20 mouse cellular contexts compared by ENCODE assay signal in genomic region chr17:52149068-52149467, GRCm38 (mm10).
DNase-seq lines count a peak whose midpoint lies in the region; ATAC-seq and TF ChIP-seq lines count a peak whose summit lies in the region.
"Had no signal": no experiment of that assay in that cellular context is flagged by ENCODE, and none has a peak within 500 bp of the region (broad histone marks: within the 10 kb centered on the region; RNA-seq: fewer than 3 reads in every experiment).

No protein-coding gene starts in this region.

- no peak for TF ChIP-seq CTCF in kidney, adult 2 months (conservative IDR thresholded peaks at IDR 0.05; ENCODE audit: insufficient read depth, insufficient read length, low read depth, low read length)

- WGBS in kidney, embryonic 15.5 days: 89% methylated on average over 3 of the region's 3 CpGs
- WGBS in kidney, adult 2 months: 80% methylated on average over 3 of the region's 3 CpGs
- WGBS in kidney, embryonic 14.5 days: 91% methylated on average over 3 of the region's 3 CpGs

- H3K9ac ChIP-seq in kidney, embryonic 15.5 days: no peak overlapping the region
- no peak overlapping the region for H3K9ac ChIP-seq in kidney, embryonic 14.5 days (ENCODE audit: low read depth, low read length)
- H3K9ac ChIP-seq: intestine, embryonic 15.5 days; limb, embryonic 13.5 days; liver, embryonic 15.5 days; neural tube, embryonic 13.5 days had no signal

- no peak overlapping the region for H3K4me2 ChIP-seq in kidney, embryonic 15.5 days
- H3K4me2 ChIP-seq in kidney, embryonic 14.5 days (replicated peaks; ENCODE audit: low read depth, low read length): no peak overlapping the region
- H3K4me2 ChIP-seq: intestine, embryonic 15.5 days; limb, embryonic 13.5 days; liver, embryonic 15.5 days; midbrain, embryonic 11.5 days; neural tube, embryonic 13.5 days had no signal

- H3K4me3 ChIP-seq in kidney, embryonic 15.5 days (replicated peaks): no peak overlapping the region
- H3K4me3 ChIP-seq in kidney, adult 2 months (ENCODE audit: insufficient read depth, low read depth, low read length): no peak overlapping the region
- H3K4me3 ChIP-seq in kidney, embryonic 14.5 days (ENCODE audit: low read length): no peak overlapping the region
- H3K4me3 ChIP-seq: heart, embryonic 10.5 days; intestine, embryonic 15.5 days; limb, embryonic 13.5 days; liver, embryonic 15.5 days; neural tube, embryonic 13.5 days had no signal

- H3K36me3 ChIP-seq in kidney, embryonic 15.5 days: no peaks in the 10 kb centered on the region
- no peaks in the 10 kb centered on the region for H3K36me3 ChIP-seq in kidney, adult 2 months (ENCODE audit: control insufficient read depth, insufficient read depth, low read length)
- no peaks in the 10 kb centered on the region for H3K36me3 ChIP-seq in kidney, embryonic 14.5 days (ENCODE audit: control insufficient read depth, insufficient read depth, low read length)
- H3K36me3 ChIP-seq: heart, embryonic 10.5 days; intestine, embryonic 15.5 days; limb, embryonic 13.5 days; liver, embryonic 15.5 days; neural tube, embryonic 13.5 days had no signal

- H3K27me3 ChIP-seq in kidney, embryonic 15.5 days: no peaks in the 10 kb centered on the region
- H3K27me3 ChIP-seq in kidney, adult 2 months (replicated peaks; ENCODE audit: control insufficient read depth, insufficient read depth, low read length): no peaks in the 10 kb centered on the region
- H3K27me3 ChIP-seq in kidney, embryonic 14.5 days (ENCODE audit: control insufficient read depth, insufficient read depth, low read length): no peaks in the 10 kb centered on the region
- H3K27me3 ChIP-seq: intestine, embryonic 15.5 days; limb, embryonic 13.5 days; liver, embryonic 15.5 days; neural tube, embryonic 13.5 days had no signal

- TF ChIP-seq POLR2A in kidney, adult 2 months (IDR thresholded peaks at IDR 0.05; ENCODE audit: low read depth, low read length): no peak

- no peak overlapping the region for H3K27ac ChIP-seq in kidney, embryonic 15.5 days
- no peak overlapping the region for H3K27ac ChIP-seq in kidney, adult 2 months (ENCODE audit: insufficient read depth, low read depth, low read length)
- no peak overlapping the region for H3K27ac ChIP-seq in kidney, embryonic 14.5 days (ENCODE audit: low read depth, low read length)
- H3K27ac ChIP-seq: heart, embryonic 10.5 days; intestine, embryonic 15.5 days; kidney, postnatal 0 days; limb, embryonic 13.5 days; liver, embryonic 15.5 days; neural tube, embryonic 13.5 days had no signal

- no peaks in the 10 kb centered on the region for H3K4me1 ChIP-seq in kidney, embryonic 15.5 days
- no peaks in the 10 kb centered on the region for H3K4me1 ChIP-seq in kidney, adult 2 months (ENCODE audit: control insufficient read depth, insufficient read depth, low read length)
- H3K4me1 ChIP-seq in kidney, embryonic 14.5 days (ENCODE audit: control insufficient read depth, insufficient read depth, low read length): no peaks in the 10 kb centered on the region
- H3K4me1 ChIP-seq: heart, embryonic 10.5 days; intestine, embryonic 15.5 days; limb, embryonic 13.5 days; liver, embryonic 15.5 days; neural tube, embryonic 13.5 days had no signal

- H3K9me3 ChIP-seq in kidney, embryonic 15.5 days (replicated peaks): no peaks in the 10 kb centered on the region
- H3K9me3 ChIP-seq in kidney, embryonic 14.5 days (ENCODE audit: control insufficient read depth, low read length): no peaks in the 10 kb centered on the region
- H3K9me3 ChIP-seq: heart, embryonic 10.5 days; intestine, embryonic 15.5 days; limb, embryonic 13.5 days; liver, embryonic 15.5 days; neural tube, embryonic 13.5 days had no signal

- peak; percentile 3 to 14 for DNase-seq in lung, adult 18-20 months
- no peak for DNase-seq in lung, postnatal 4 days
- DNase-seq in 416B (ENCODE audit: low read depth): peak; percentile 26
- DNase-seq in kidney, adult 2 months: no peak
- DNase-seq: adrenal gland, adult 8-10 months; cerebellum, adult 9-11 months; embryo, embryonic 11 days; lung, postnatal 10 days had no signal

- ATAC-seq in activated CD4-positive, CD25-positive, alpha-beta regulatory T cell, adult 4 months: peak; percentile 89
- peak; percentile 94 for ATAC-seq in megakaryocyte progenitor cell, adult 5-6 weeks (replicated peaks; ENCODE audit: poor library complexity)
- ATAC-seq in kidney, embryonic 15.5 days (replicated peaks; ENCODE audit: low FRiP score): no peak
- no peak for ATAC-seq in kidney, embryonic 14.5 days (ENCODE audit: low FRiP score, low TSS enrichment)
- ATAC-seq: forebrain, embryonic 16.5 days; intestine, embryonic 15.5 days had no signal

Comparison
In these comparisons a context has a peak if more than half of its experiments do, and no peak if none do; other contexts are left out.
1. DNase-seq: peak in lung, adult 18-20 months (2 of 2) and 416B (single experiment); none in lung, postnatal 4 days (0 of 2) and kidney, adult 2 months (single experiment).
2. ATAC-seq: peak in activated CD4-positive, CD25-positive, alpha-beta regulatory T cell, adult 4 months (single experiment) and megakaryocyte progenitor cell, adult 5-6 weeks (single experiment); none in kidney, embryonic 15.5 days (single experiment) and kidney, embryonic 14.5 days (single experiment).